Mouse (Mus musculus): Measurements from ENCODE around the gene Ubqln4.

The Ubqln4 gene

DNA sequence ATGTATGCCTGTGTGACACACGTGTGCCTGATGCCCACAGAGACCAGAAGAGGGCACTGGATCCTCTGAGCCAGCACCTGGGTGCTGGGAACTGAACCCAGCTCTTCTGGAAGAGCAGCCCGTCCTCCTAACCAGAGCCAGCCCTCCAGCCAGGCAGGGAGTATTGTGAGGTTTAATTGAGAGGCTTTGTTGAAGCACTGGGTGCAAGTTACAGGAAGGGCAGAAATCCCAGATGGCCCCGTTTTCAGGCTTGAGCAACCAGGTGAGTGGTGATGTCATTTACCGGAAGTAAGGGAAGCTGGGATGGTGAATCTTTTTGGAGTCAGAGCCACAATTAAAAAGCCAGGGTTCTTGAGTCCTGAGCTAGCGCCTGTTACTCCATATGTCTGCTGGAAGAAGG, 28.5 kb upstream of the Ubqln4 start:
- DNase-seq (ENCODE audit: extremely low spot score, low spot score): no peak

DNA sequence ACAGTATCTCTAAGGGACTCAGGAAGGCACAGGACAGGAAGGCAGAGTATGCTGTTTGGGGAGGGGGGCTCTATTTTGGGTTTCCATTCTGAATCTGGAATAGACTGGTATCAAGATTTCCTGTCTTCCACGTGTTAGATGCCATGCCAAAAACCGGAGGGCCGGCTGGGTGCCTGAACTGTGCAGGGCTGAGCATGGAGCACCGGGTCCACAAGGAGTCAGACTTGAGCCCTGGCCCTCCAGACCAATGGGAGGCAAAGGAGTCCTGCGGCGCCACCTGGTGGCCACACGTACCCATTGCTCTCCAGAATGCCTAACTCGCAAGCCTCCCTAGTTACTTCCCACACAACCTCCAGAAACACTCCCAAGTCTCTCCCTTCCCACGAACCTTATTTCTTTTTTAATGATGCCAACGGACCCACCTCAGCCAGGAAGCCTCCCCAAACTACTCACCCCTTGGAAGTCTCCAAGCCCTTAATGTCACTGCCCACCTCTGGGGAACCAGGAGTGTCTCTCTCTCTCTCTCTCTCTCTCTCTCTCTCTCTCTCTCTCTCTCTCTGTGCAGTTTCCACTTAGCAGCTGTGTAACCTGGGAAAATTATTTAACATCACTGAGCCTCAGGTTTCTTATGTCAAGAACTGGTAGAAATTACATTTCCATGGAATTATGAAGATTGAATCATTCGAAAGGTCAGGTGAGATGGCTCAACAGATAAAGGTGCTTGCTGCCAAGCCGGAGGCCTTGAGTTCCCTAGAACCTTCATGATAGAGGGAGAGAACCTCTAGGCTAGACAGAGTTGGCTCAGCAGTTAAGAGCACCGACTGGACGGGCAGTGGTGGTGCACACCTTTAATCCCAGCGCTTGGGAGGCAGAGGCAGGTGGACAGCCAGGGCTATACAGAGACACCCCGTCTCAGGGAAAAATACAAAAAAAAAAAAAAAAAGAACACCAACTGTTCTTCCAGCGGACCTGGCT, 27.1 kb upstream of the Ubqln4 start:
- DNase-seq (ENCODE audit: extremely low spot score, low spot score): peak; percentile 94

DNA sequence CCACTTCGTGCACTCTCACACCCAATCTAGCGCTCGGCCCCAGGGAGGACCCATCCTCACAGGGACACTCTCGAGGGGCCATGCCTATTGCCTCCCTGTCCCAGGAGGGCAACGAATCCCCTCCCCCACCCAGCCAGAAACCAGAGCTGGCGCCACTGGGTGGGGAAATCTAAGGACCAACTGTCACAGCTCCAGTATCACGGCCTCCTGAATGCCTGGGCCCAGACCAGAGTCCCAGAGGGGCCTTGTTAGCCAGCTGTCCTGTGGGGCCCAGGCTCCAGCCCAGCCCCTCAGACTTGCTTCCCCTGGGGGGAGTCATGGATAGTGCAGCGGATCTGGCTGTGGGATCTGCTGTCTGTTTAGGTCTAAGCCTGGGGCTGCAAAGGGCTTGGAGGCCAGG, 26.0 kb upstream of the Ubqln4 start:
- DNase-seq (ENCODE audit: extremely low spot score, low spot score): no peak

DNA sequence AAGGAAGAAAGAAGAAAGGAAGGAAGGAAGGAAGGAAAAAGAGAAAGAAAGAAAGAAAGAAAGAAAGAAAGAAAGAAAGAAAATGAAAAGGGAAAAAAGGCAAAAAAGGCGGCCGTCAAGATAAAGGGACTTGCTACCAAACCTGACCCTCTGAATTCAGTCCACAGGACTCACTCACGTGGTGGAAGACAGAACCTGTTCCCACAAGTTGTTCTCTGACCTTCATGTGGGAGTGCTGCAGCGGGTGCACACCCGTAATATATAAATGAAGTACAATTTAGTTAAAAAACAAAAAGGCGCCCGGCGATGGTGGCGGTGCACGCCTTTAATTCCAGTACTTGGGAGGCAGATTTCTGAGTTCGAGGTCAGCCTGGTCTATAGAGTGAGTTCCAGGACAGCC, 24.9 kb upstream of the Ubqln4 start:
- no peak for DNase-seq (ENCODE audit: extremely low spot score, low spot score)

DNA sequence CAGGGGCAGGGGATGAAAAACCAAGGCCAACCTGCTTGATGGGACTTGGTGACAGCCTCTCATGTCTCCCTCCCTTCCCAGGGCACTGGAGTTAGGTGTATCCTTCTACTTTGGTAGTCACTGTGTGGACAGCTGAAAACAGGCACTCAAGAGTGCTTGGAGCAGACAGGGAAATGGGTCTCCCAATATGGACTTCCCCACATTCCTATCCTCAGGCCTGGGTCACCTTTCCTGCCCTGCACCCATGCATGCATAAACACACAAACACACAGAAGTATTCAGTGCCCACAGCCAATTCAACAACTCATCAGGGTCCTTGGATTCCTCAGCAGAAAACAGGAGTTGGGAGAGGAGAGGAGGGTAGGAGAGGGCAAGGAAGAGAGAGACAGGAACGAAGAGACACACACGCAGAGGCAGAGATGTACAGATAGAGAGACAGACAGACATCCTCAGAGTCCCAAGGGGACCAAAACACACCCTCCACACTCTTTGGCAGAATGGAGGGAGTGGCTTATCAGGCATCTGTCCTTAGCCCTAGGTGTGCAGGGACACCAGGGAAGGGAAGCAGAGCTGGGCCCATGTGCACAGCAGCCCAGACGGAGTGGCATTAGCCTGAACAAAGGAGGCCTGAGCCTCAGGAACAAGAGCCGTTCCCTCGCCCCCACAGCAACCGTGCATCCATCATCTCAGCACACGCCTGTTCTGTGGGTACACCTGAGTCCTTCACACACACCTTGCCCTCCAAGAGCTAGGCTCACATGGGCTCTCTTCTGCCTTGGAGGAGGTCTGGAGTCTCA, 24.2 kb upstream of the Ubqln4 start:
- DNase-seq (ENCODE audit: extremely low spot score, low spot score): no peak

DNA sequence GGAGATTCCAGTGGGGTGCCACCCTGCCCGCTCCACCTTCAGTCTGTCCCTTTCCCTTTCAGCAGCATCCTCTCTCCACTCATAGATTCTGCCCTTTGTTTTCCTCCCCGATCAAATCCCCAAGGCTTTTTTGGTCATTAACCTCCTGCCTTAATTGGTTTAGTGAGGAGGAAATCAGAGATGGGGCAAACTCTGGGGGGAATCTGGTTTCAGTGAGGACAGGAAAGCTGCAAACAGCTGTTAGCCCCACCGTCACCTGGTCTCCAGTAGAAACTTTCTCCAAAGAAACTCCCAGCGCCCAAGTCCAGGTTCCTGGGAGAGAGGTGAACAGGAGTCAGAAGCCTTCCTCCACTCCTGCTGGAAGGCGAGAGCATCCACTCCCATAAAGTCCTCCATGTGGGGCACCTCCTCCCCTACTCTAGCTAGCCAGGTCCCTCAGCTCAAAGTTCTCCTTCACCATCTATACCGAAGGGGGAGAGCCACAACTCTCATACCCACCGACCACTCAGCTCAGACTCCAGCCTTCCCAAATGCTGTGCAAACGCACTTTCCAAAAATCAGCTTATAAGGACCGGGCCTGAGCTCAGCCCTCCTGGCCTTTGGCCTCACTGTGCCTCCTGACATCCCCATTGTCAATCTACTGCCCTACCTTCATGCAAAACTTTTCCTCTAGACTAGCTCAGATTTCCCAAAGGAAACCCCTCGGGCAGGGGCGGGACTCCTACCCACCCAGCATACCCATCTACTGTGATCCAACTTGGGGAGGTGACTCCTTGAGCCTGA, 23.3 kb upstream of the Ubqln4 start:
- DNase-seq (ENCODE audit: extremely low spot score, low spot score): peak; percentile 52

- DNase-seq (ENCODE audit: extremely low spot score, low spot score): peak; percentile 94
These were observed 21.9 kb upstream of the Ubqln4 start for GRCm38 (mm10) chr3:88531348-88532298.

DNA sequence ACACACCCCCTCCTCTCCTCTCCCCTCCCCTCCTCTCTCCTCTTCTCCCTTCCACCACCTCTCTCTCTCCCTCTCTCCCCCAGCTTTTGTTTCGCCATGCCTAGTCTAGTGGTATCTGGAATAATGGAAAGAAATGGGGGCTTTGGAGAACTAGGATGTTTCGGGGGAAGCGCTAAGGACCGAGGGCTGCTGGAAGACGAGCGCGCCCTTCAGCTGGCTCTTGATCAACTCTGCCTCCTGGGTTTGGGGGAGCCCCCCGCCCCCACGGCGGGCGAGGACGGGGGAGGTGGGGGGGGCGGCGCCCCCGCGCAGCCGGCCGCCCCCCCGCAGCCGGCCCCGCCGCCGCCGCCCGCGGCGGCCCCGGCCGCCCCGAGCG, 21.3 kb upstream of the Ubqln4 start, which contains the start of gene Mex3a:
Gene Mex3a (plus strand): TSS at position 97 of the 376 bp plus-strand sequence.
- no peak for DNase-seq (ENCODE audit: extremely low spot score, low spot score)

- DNase-seq (ENCODE audit: extremely low spot score, low spot score): peak; percentile 75
These were observed 20.7 kb upstream of the Ubqln4 start for GRCm38 (mm10) chr3:88532689-88533511.

GRCm38 (mm10) chr3:88533706-88534105, 19.9 kb upstream of the Ubqln4 start:
- peak; percentile 36 for DNase-seq (ENCODE audit: extremely low spot score, low spot score)

DNA sequence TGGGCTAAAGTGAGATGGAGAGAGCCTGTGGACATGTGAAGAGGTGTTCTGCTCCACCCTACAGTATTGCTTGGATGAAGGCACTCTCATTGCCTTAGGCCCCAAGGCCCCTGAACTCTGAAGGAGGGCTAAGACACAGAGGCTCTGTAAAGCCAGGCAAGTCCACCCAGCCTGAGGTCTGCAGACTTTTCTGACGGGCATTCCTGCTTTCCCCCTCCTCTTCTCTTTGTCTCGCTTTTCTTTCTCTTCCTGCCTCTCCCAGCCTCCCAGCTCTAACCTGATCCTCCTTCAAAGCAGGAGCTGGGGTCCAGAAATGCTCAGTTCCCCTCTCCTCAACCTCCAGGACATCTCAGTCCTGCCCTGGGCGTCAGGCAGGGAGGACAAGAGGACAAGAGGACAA, 18.6 kb upstream of the Ubqln4 start:
- DNase-seq (ENCODE audit: extremely low spot score, low spot score): no peak

GRCm38 (mm10) chr3:88535527-88535926, 18.0 kb upstream of the Ubqln4 start:
- no peak for DNase-seq (ENCODE audit: extremely low spot score, low spot score)

DNA sequence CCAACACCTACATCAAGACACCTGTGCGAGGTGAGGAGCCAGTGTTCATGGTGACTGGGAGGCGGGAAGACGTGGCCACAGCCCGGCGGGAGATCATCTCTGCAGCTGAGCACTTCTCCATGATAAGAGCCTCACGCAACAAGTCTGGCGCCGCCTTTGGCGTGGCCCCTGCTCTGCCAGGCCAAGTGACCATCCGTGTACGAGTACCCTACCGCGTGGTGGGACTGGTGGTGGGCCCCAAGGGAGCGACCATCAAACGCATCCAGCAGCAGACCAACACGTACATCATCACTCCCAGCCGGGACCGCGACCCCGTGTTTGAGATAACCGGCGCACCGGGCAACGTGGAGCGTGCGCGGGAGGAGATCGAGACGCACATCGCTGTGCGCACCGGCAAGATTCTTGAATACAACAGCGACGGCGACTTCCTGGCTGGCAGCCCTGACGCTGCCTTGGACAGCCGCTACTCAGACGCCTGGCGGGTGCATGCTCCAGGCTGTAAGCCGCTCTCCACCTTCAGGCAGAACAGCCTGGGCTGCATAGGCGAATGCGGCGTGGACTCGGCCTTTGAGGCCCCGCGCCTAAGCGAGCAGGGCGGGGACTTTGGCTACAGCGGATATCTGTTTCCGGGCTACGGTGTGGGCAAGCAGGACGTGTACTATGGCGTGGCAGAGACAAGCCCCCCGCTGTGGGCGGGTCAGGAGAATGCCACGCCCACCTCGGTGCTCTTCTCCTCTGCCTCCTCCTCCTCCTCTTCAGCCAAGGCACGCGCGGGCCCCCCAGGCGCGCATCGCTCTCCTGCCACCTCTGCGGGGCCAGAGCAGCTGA, 17.2 kb upstream of the Ubqln4 start:
- DNase-seq (ENCODE audit: extremely low spot score, low spot score): peak; percentile 68

DNA sequence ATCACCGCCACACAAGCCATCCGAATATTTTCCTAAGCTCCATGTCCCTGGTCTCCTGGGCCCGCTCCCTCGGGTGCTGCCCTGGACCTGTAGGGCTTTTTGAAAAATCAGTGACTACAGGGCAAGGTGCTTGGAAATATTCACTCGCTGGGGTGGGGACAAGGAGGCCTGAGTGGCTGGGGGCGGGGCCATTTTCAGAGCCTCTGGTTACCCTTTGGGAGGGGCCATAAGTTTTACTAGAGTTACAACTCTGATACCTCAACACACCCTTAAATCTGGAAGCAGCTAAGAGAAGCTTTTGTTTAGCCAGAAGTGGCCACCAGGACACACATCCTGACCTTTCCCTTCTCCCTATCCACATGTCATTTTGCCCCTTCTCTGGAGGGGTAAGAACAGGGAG, 16.4 kb upstream of the Ubqln4 start:
- DNase-seq (ENCODE audit: extremely low spot score, low spot score): no peak

GRCm38 (mm10) chr3:88538271-88539145, 15.1 kb upstream of the Ubqln4 start:
- DNase-seq (ENCODE audit: extremely low spot score, low spot score): no peak

- no peak for DNase-seq (ENCODE audit: extremely low spot score, low spot score)
These were observed 14.2 kb upstream of the Ubqln4 start for GRCm38 (mm10) chr3:88539397-88539796.

DNA sequence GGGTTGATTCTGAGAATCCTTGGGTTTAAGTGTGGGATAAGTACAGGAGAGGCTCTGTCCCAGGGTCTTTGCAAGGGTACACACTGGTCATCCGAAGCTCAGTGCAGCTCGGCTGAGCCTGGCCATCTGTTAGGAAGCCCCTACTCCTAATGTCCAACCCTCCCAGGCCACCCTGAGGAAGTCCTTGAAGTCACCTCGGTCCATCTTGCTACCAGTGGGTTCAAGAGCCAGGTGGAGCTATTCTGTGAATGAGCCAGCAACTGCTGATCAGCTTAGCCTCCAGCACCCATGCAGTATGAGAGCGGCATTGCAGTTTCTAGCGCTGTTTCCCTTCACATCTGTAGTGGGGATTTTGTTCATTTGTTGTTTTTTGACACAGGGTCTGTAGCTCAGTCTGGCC, 13.5 kb upstream of the Ubqln4 start:
- DNase-seq (ENCODE audit: extremely low spot score, low spot score): no peak

Data from neural tube, embryonic 10.5 days (tissue).